Mouse (Mus musculus) embryo, embryonic 9.5 days (tissue): ENCODE data around the gene Cnr2.
A peak's percentile ranks its signal among the peaks of the same experiment; 100 is the strongest.
"Not testable (repeated sequence)": the region's sequence is repeated elsewhere in the genome, so short reads cannot be mapped to it uniquely, and the experiment has no call there.

Source experiments
- DNase-seq: peaks from one replicate; pipeline ENCODE4 v3.0.0-alpha.2; 2017; ENCODE audit errors: extremely low spot score

Gene Cnr2

DNA sequence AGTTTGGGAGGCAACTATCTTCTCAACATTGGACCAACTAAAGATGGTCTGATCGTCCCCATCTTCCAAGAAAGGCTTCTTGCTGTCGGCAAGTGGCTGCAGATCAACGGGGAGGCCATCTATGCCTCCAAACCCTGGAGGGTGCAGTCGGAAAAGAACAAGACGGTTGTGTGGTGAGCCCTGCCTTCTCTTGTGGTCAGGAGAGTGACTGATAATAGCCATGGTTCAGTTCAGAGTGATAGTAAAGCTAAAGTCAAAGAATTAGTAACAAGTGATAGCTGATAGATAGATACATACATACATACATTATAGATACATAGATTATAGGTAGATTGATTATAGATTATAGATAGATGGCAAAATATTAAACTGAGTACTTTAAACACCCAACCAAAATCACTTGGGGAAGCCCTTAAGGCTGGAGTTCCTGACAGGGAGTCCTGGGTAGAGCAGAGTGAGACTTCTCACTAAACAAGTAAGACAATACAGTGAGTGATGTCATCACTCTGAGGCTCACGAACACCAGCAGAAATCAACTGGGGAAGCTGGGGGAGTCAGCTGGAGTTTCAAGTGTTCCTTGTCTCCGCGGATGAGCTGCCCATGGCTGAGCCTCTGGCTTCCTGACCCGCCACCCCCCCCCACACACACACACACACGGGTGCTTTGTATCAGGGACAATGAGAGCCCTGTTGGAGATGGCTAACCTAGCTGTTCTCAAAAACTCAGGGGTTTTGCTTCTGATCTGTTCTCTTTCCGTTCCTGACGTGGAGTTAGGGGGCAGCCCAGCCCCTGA, 39.7 kb downstream of the Cnr2 start:
- no peak for DNase-seq

GRCm38 (mm10) chr4:135935502-135935901, 40.3 kb downstream of the Cnr2 start:
- no peak for DNase-seq

DNA sequence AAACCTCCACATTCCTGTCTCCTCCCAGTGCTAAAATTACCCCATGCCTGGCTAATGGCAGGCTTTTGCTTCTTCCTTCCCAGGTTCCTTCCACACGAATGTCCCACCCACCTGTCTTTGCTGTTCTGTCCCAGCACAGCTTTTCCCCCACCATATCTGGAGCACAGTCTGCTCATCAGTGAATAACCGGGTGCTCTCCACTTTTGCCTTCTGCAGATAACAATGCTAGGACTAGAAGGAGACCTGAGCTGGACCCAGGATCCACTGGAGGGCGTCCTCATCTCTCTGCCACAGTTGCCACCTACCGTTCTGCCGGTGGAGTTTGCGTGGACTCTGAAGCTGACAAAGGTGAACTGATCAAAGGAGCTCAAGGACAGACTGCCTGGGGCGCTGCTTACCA, 43.7 kb downstream of the Cnr2 start:
- DNase-seq: no peak

- not testable (repeated sequence) for DNase-seq
These were observed 45.8 kb downstream of the Cnr2 start for GRCm38 (mm10) chr4:135941026-135941425.

DNA sequence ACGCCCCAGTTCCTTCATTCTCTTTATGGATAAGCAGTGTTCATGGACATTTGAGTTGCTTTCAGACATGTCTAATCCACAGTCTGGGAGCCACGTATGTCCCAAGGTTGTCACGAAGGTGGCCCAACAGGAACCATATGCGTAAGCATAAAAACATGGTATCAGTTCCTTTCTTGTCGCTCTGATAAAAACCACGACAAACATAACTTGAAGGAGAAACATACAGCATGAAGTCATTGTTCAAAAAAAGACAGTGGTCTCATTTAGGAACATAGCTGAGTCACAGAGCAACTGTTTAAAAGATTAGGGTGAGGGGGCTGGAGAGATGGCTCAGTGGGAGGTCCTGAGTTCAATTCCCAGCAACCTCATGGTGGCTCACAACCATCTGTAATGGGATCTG, 47.0 kb downstream of the Cnr2 start:
- no peak for DNase-seq

- DNase-seq: no peak
These were observed 48.2 kb downstream of the Cnr2 start for GRCm38 (mm10) chr4:135943389-135943788.

- DNase-seq: no peak
These were observed 50.5 kb downstream of the Cnr2 start for GRCm38 (mm10) chr4:135945706-135946105.

GRCm38 (mm10) chr4:135946278-135946658, 51.1 kb downstream of the Cnr2 start, which contains the start of gene Hmgcl:
Gene Hmgcl, plus strand, starts transcription at chr4:135946448.
- peak; percentile 93 for DNase-seq

- no peak for DNase-seq
These were observed 51.6 kb downstream of the Cnr2 start for GRCm38 (mm10) chr4:135946659-135947301.

- DNase-seq: no peak
These were observed 52.9 kb downstream of the Cnr2 start for GRCm38 (mm10) chr4:135948142-135948541.

DNA sequence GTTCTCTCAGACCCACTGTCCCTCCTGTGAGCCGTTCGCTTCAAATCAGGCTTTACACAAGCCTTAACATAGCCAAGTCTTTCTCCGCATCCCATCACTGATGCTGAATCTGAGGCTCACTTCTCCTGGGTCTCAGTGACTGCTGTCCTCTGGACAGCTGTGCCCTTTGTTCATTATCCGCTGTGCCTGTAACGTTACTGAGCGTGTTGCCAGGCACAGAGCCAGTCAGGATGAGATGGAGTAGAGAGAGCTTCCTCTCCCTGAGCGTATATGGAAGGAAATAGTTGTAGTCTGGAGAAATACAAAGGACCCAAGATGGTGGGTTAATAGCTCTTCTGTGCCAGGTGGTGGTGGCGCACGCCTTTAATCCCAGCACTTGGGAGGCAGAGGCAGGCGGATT, 54.3 kb downstream of the Cnr2 start:
- DNase-seq: no peak

DNA sequence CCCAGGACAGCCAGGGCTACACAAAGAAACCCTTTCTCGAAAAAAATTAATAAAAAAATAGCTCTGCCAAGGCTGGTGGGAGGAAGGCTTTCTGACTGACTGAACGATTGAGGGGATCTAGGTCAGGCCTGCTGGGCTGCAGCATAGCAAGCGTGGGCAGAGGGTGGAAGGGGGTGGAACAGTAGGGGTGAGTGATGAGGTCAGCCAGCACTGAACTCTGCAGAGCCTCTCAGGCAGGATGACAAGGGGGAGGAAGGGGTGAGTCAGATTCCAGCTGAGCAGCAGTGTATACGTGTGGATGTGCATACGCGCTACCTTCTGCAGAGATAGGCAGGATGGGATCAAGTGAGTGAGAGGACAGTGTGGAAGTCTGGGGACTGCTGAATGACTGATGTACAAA, 54.7 kb downstream of the Cnr2 start:
- DNase-seq: no peak

GRCm38 (mm10) chr4:135950365-135950764, 55.2 kb downstream of the Cnr2 start:
- no peak for DNase-seq

GRCm38 (mm10) chr4:135951505-135951904, 56.3 kb downstream of the Cnr2 start:
- DNase-seq: no peak

DNA sequence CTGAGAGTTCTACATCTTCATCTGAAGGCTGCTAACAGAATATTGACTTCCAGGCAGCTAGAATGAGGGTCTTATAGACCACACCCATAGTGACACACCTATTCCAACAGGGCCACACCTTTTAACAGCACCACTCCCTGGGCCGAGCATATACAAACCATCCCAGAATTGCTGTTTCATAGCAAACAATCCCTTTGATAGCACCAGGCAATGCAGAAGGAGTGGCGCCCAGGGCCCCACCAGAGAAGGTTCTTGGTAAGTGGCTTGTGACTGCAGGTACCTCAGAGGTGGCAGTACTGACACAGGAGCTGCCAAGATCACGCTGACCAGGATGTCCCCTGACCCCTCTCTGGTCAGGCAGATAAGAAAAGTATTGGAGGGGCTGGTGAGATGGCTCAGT, 58.0 kb downstream of the Cnr2 start:
- no peak for DNase-seq

- DNase-seq: peak; percentile 71
These were observed 59.0 kb downstream of the Cnr2 start for GRCm38 (mm10) chr4:135954241-135954640.

- DNase-seq: no peak
These were observed 60.7 kb downstream of the Cnr2 start for GRCm38 (mm10) chr4:135955886-135956285.

DNA sequence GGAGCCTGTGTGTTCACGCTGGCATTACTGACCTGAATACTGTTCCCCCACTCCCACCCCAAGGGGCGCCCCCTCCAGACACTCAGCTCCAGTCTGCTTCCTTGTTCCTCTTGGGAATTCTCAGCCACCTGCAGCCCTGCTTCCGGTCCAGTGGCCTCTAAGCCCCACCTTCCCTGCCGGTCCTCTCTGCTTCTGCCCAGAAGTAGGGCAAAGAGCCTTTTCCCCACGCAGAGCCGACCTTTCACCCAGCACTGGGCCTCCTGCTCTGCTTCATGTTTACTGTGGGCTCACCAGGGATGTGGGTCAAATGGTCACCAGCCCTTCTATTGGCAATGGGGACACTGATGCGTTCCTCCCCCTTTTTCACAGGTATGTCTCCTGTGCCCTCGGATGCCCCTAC, 63.2 kb downstream of the Cnr2 start:
- no peak for DNase-seq

GRCm38 (mm10) chr4:135960717-135961116, 65.5 kb downstream of the Cnr2 start:
- DNase-seq: peak; percentile 74

GRCm38 (mm10) chr4:135961709-135962108, 66.5 kb downstream of the Cnr2 start:
- no peak for DNase-seq

DNA sequence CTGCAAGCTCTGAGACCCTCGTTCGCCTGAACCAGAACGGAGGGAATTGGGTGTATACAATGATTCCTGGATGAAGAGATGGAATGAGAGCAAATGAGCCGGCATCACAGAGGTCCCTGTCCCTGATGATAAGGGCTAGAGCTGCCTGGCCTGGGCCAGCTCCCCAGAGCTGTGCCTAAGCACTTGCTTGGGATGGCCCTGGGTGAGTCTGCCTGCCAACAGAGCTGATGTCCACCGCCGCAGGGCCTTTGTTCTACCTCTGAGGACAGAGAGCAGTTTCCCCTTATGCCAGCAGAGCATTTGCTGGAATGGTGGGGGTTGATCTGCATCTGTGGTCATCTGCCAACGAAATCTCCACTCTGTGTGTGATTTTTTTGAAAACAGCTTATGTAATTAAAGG, 67.0 kb downstream of the Cnr2 start:
- DNase-seq: no peak

DNA sequence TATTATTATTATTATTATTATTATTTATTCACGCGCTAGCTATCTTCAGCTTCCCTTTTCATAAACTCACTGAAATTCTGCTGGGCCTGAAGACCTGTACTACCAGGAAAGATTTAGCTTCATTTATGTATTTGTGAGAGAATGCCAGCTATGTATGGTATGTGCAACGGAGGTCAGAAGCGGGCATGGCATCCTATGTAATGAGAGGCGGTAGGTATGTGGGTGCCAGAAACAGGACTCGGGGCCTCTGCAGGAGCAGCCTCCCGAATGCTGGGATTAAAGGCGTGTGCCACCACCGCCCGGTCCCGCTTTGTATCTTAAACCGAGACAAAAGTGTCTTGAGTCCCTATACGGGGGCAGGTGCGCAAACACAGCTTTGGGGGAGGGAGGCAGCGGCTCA, 67.8 kb downstream of the Cnr2 start:
- no peak for DNase-seq

GRCm38 (mm10) chr4:135963457-135964193, 68.4 kb downstream of the Cnr2 start, which contains the start of gene Gale:
Gene Gale, plus strand, starts transcription at chr4:135963727.
- peak; percentile 94 for DNase-seq
